Mouse (Mus musculus): ENCODE data around the gene Zfp983. TPM values are rescaled to one million over a fixed set of nuclear protein-coding genes. Genes with fewer than 3 reads are reported as not detected.

Gene Zfp983
- polyA plus RNA-seq, 1 experiment from 2014 or later: 10.3 TPM

DNA sequence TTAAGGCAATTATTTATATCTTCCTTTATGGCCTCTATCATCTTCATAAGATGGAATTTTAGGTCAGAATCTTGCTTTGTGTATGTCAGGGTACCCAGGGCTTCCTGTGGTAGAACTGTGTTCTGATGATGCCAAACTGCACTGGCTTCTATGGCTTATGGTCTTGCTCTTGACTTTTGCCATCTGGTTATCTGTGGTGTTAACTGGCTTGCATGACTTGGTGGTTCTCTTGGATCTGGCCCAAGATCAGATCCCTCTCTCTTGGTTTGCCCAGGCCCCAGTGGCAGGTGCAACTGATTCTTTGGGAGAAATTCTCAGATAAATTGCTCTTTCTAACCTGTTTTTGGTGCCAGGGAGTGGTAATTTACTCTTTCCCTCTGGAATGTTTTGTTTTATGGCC lies 45.6 kb downstream of the Zfp983 start:
- H3K9me3 ChIP-seq: no peaks in the 10 kb centered on the region
- no peaks in the 10 kb centered on the region for H3K27me3 ChIP-seq
- H3K27ac ChIP-seq (replicated peaks): no peak overlapping the region
- H3K4me1 ChIP-seq: no peaks in the 10 kb centered on the region
- no peak overlapping the region for H3K9ac ChIP-seq (replicated peaks)
- peaks cover 18% of the 10 kb centered on the region for H3K36me3 ChIP-seq
- no peak for ATAC-seq (replicated peaks)
- no peak overlapping the region for H3K4me2 ChIP-seq (replicated peaks)
- no peak overlapping the region for H3K4me3 ChIP-seq

DNA sequence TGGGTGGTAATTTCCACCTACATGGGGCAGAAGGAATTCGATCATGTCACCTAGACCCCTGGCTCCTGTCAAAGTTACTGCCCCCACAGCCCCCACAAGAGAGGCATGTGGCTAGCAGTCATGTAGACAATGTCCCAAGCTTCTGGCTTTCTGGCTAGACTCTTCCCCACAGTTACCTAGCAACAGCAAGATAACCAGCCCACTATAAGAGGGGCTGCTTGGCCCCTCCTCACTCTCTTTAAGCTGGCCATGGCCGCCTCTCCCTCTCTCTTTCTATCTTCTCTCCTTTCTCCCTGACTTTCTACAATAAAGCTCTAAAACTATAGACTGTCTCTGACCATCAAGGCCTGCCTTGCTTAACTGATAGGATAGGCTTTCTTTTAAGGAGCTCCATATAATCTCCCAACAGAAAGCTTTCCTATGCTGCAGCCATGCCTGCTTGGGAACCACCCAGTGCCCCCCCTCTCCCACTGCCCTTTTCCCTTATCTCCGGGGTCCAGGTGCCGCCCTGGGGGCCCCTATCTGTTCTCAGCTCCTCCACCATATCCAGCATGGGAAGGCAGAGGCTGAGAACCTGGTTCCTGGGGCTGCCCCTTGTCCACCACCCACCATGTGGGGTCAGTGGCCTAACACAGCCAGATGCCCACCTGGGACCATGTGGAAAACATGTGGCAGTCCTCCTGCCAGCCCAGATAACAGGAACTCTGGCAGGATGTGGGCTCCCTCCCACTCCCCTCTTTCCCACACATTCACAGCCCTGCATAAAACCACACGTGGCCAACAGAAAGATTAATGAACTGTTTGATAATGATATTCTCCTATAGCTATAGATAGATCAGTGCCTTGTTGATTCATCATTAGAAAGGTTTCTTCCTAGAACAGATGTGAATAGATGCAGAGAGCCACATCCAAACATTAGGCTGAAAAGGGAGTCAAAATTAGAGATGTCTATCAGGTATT lies 52.1 kb downstream of the Zfp983 start:
- Histone ChIP-seq H3K9ac (replicated peaks) (no peak overlapping the region), H3K36me3 (no peaks in the 10 kb centered on the region), H3K4me1 (0 out of 2 replicates have a peak, but pooled peaks cover 3% of the 10 kb centered on the region), H3K4me2 (replicated peaks) (no peak overlapping the region), H3K27ac (replicated peaks) (no peak overlapping the region), H3K4me3 (no peak overlapping the region), H3K9me3 (no peaks in the 10 kb centered on the region), H3K27me3 (no peaks in the 10 kb centered on the region)
- 56% methylated on average over 5 of the region's 5 CpGs for WGBS
- ATAC-seq (replicated peaks): no peak

DNA sequence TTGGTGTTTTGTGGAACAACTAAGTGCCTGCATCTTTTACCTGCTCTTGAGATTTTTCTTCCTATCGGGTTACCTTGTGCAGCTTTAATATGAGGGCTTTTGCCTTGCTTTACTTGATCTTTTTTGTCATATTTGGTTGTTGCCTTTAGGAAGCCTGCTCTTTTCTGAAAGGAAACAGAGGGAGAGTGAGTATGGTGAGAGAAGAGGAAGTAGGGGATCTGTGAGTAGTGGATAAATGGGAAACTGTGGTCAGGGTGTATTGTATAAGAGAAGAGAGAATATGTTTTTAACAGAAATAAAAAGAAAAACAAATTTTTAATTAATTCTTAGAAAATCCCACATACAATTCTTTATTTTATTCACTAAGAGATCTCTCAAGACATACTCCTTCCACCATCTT lies 53.0 kb downstream of the Zfp983 start:
- Histone ChIP-seq H3K9me3 (no peaks in the 10 kb centered on the region), H3K36me3 (no peaks in the 10 kb centered on the region), H3K4me1 (peaks cover 6% of the 10 kb centered on the region), H3K4me3 (no peak overlapping the region), H3K27ac (replicated peaks) (no peak overlapping the region), H3K4me2 (replicated peaks) (no peak overlapping the region), H3K27me3 (no peaks in the 10 kb centered on the region), H3K9ac (replicated peaks) (no peak overlapping the region)
- 92% methylated on average over 1 of the region's 1 CpGs for WGBS
- ATAC-seq (replicated peaks): no peak

DNA sequence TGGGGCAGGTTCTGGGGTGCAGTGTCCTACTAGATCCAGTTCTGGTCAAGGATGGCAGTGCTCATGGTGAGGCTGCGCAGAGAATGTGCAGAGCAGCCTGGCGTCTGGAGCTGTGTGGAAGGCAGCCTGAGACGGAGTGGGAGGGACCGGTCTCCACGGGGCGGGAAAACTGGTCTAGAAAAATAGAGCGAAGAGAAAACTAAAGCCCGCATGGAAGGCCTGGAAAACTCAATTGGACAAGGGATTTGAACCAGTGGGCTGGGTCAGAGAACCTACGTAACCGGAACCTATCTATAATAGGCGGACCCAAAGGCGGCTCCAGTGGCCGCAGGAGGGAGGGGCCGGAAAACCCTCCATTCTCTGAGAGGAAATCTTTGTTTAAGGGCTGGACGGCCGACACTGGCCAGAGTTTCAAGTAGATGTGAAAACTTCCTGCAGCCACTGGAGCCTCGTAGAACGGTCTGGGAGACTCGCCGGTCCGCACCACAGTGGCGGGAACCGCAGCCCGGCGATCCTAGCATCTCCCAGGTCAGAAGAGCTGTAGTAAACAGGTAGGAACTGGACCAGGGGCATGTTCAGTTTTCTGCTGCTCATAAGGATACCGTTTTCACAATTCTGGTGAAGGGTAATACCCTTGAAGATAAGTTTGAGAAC lies 57.0 kb downstream of the Zfp983 start, which contains the start of gene Zfp760:
TSS of gene Zfp760 (plus strand) at position 399 of the 654 bp plus-strand sequence.
- WGBS: 3% methylated on average over 26 of the region's 26 CpGs
- H3K9ac ChIP-seq (replicated peaks): peak within 1 kb of the TSS; percentile 60

DNA sequence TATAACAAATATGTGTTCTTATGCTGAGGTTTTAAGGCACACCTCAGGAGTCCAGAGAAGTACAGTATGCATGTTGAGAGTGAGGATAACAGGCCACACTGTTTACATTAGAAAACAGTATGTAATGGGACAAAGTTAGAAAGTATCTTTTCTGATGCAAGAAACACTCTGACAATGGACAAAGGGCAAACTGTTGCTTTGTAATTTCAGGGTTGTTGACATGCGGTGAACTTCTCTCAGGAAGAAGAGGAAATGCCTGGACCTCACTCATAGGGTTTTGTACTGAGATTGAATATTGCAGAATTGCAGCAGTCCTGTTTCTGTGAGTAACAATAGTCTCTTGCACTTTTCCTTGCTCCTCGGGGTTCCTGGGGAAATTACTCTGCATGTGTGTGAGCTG lies 58.0 kb downstream of the Zfp983 start:
- H3K4me2 ChIP-seq (replicated peaks): peak overlapping the region; percentile 53
- H3K9ac ChIP-seq (replicated peaks): peak overlapping the region; percentile 26; the same call in 1 of the 2 replicates
- H3K27ac ChIP-seq (replicated peaks): no peak overlapping the region
- no peaks in the 10 kb centered on the region for H3K27me3 ChIP-seq
- 25% methylated on average over 2 of the region's 2 CpGs for WGBS
- peaks cover 14% of the 10 kb centered on the region for H3K4me1 ChIP-seq
- peak overlapping the region; percentile 56 for H3K4me3 ChIP-seq
- no peaks in the 10 kb centered on the region for H3K9me3 ChIP-seq
- no peak for ATAC-seq (replicated peaks)
- peaks cover 13% of the 10 kb centered on the region for H3K36me3 ChIP-seq

More for the DNA sequence above, 57.0 kb downstream of the Zfp983 start, which contains the start of gene Zfp760:
- no peaks in the 10 kb centered on the region for H3K27me3 ChIP-seq
- ATAC-seq (replicated peaks): peak; percentile 98
- peak within 1 kb of the TSS; percentile 56 for H3K4me3 ChIP-seq
- H3K36me3 ChIP-seq: peaks cover 10% of the 10 kb centered on the region; the same call in 1 of the 2 replicates
- H3K9me3 ChIP-seq: no peaks in the 10 kb centered on the region
- peak within 1 kb of the TSS; percentile 53 for H3K4me2 ChIP-seq (replicated peaks)
- H3K27ac ChIP-seq (replicated peaks): peak within 1 kb of the TSS; percentile 85
- peaks cover 14% of the 10 kb centered on the region for H3K4me1 ChIP-seq

Other genes with a start within 250 kb of the Zfp983 start
- gene Zfp54, start 227.4 kb upstream of the Zfp983 start, polyA plus RNA-seq (2015; fragmentation: Nextera tagmentation; extraction: Ambion mirVana): 4.3 and 5.2 TPM in 2 replicates
- gene Zfp51, start 200.2 kb upstream of the Zfp983 start, polyA plus RNA-seq (2015; fragmentation: Nextera tagmentation; extraction: Ambion mirVana): 12.5 and 13.0 TPM in 2 replicates
- 10.9 and 11.3 TPM in 2 replicates for gene Zfp53, start 161.6 kb upstream of the Zfp983 start, polyA plus RNA-seq (2015; fragmentation: Nextera tagmentation; extraction: Ambion mirVana)
- gene Zfp52, start 115.1 kb upstream of the Zfp983 start, polyA plus RNA-seq (2015; fragmentation: Nextera tagmentation; extraction: Ambion mirVana): 2.0 and 2.4 TPM in 2 replicates
- 18.6 and 19.5 TPM in 2 replicates for gene Zfp948, start 83.6 kb upstream of the Zfp983 start, polyA plus RNA-seq (2015; fragmentation: Nextera tagmentation; extraction: Ambion mirVana)
- gene Gm10226, start 41.2 kb downstream of the Zfp983 start, polyA plus RNA-seq (2015; fragmentation: Nextera tagmentation; extraction: Ambion mirVana): 14.7 and 14.8 TPM in 2 replicates
- 17.9 and 18.2 TPM in 2 replicates for gene Zfp760, start 57.1 kb downstream of the Zfp983 start, polyA plus RNA-seq (2015; fragmentation: Nextera tagmentation; extraction: Ambion mirVana)
- 11.1 and 13.7 TPM in 2 replicates for gene Zfp229, start 80.2 kb downstream of the Zfp983 start, polyA plus RNA-seq (2015; fragmentation: Nextera tagmentation; extraction: Ambion mirVana)
- gene Zfp820, start 195.1 kb downstream of the Zfp983 start, polyA plus RNA-seq (2015; fragmentation: Nextera tagmentation; extraction: Ambion mirVana): 3.0 and 3.1 TPM in 2 replicates

Data from forebrain, embryonic 15.5 days (tissue).